Mouse (Mus musculus): ENCODE data around the gene Gm13695.
A peak's percentile ranks its signal among the peaks of the same experiment; 100 is the strongest.
"Not testable (repeated sequence)": the region's sequence is repeated elsewhere in the genome, so short reads cannot be mapped to it uniquely, and the experiment has no call there.

Gm13695 gene

GRCm38 (mm10) chr2:83967013-83967412, at the start of gene Gm13695:
Gene Gm13695 (plus strand): TSS chr2:83967313.
- not testable (repeated sequence) for DNase-seq (ENCODE audit: low read depth)

DNA sequence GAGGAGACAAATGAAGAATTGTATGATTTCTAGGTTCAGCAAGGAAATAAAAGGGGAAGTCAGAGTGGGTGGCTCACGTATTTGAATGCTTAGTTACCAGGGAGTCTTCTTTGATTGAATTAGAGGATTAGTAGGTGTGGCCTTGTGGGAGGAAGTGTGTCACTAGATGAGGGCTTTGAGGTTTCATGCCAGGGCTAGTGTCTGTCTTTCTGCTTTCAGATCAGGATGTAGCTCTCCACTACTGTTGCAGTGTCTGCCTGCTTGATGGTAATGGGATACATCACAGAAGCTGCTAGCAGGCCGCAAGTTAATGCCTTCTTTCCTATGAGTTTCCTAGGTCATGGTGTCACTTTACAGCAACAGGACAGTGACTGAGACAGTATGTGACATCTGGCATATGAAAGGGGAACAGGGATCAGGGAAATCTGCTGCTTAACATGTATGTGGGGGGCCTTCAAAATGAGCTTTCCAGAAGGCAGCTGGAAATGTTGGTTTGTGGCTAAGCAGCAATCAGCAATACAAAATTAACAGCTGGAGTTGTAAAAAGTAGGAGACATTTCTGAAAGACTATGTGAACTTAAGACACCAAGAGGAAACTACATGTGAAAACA, 37.5 kb upstream of the Gm13695 start:
- DNase-seq (ENCODE audit: low read depth), result no peak

DNA sequence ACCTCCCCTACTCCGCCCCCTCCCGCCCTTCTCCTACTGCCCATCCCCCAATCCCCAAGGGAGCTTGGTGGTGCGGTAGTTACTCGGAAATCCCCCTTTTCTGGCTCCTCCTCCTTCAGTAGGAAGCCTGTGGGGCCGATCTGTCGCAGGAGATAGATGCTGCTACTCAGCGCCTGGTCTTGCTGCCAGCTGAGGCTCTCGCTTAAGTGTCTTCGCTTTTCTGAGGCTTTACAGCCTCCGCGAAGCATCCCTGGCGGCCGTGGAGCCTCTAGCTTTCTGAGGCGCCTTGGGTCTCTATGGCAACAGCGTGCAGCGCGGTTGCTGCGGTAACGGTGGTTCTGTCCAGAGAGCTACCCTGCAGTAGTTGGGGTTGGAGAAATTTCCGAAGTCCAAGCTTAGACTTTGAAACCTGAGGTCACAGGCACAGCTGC, 26.2 kb upstream of the Gm13695 start, which contains the start of gene Zswim2:
Gene Zswim2 (minus strand): TSS at position 298 of the 431 bp plus-strand sequence.
- DNase-seq (ENCODE audit: low read depth), result peak; percentile 2

GRCm38 (mm10) chr2:83941378-83941777, 25.7 kb upstream of the Gm13695 start:
- DNase-seq (ENCODE audit: low read depth), result no peak

GRCm38 (mm10) chr2:83941792-83942191, 25.3 kb upstream of the Gm13695 start:
- DNase-seq (ENCODE audit: low read depth), result no peak

DNA sequence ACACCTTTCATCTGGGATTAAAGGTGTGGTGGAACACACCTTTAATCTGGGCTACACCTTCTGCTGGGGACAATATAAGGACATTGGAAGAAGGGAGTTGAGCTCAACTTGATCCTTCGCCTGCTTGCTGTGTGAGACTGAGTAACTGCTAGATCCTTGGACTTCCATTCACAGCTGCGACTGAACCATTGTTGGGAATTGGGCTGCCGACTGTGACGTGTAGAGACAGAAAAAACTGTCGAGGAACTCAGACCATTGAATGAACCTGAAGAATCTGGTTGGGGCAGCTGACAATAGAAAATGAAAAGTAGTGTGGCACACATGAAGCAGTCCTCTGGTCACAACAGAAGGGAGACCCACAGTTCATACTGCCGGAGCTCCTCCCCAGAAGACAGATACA, 11.7 kb upstream of the Gm13695 start, which contains the start of gene Gm13698:
Gene Gm13698 (plus strand): TSS at position 301 of the 400 bp plus-strand sequence.
- not testable (repeated sequence) for DNase-seq (ENCODE audit: low read depth)

DNA sequence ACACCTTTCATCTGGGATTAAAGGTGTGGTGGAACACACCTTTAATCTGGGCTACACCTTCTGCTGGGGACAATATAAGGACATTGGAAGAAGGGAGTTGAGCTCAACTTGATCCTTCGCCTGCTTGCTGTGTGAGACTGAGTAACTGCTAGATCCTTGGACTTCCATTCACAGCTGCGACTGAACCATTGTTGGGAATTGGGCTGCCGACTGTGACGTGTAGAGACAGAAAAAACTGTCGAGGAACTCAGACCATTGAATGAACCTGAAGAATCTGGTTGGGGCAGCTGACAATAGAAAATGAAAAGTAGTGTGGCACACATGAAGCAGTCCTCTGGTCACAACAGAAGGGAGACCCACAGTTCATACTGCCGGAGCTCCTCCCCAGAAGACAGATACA, 5.9 kb upstream of the Gm13695 start, which contains the start of gene Gm13693:
Gene Gm13693 (plus strand): TSS at position 301 of the 400 bp plus-strand sequence.
- DNase-seq (ENCODE audit: low read depth), result not testable (repeated sequence)

DNA sequence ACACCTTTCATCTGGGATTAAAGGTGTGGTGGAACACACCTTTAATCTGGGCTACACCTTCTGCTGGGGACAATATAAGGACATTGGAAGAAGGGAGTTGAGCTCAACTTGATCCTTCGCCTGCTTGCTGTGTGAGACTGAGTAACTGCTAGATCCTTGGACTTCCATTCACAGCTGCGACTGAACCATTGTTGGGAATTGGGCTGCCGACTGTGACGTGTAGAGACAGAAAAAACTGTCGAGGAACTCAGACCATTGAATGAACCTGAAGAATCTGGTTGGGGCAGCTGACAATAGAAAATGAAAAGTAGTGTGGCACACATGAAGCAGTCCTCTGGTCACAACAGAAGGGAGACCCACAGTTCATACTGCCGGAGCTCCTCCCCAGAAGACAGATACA, 5.7 kb downstream of the Gm13695 start, which contains the start of gene Gm13696:
Gene Gm13696 (plus strand): TSS at position 301 of the 400 bp plus-strand sequence.
- DNase-seq (ENCODE audit: low read depth), result not testable (repeated sequence)

DNA sequence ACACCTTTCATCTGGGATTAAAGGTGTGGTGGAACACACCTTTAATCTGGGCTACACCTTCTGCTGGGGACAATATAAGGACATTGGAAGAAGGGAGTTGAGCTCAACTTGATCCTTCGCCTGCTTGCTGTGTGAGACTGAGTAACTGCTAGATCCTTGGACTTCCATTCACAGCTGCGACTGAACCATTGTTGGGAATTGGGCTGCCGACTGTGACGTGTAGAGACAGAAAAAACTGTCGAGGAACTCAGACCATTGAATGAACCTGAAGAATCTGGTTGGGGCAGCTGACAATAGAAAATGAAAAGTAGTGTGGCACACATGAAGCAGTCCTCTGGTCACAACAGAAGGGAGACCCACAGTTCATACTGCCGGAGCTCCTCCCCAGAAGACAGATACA, 11.5 kb downstream of the Gm13695 start, which contains the start of gene Gm13694:
Gene Gm13694 (plus strand): TSS at position 301 of the 400 bp plus-strand sequence.
- not testable (repeated sequence) for DNase-seq (ENCODE audit: low read depth)

DNA sequence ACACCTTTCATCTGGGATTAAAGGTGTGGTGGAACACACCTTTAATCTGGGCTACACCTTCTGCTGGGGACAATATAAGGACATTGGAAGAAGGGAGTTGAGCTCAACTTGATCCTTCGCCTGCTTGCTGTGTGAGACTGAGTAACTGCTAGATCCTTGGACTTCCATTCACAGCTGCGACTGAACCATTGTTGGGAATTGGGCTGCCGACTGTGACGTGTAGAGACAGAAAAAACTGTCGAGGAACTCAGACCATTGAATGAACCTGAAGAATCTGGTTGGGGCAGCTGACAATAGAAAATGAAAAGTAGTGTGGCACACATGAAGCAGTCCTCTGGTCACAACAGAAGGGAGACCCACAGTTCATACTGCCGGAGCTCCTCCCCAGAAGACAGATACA, 17.3 kb downstream of the Gm13695 start, which contains the start of gene Gm13697:
Gene Gm13697 (plus strand): TSS at position 301 of the 400 bp plus-strand sequence.
- not testable (repeated sequence) for DNase-seq (ENCODE audit: low read depth)

- DNase-seq (ENCODE audit: low read depth), result not testable (repeated sequence)
Observed at GRCm38 (mm10) chr2:83990253-83990652, 23.1 kb downstream of the Gm13695 start, which contains the start of gene Gm13691. Gene Gm13691 (plus strand): TSS chr2:83990553.

DNA sequence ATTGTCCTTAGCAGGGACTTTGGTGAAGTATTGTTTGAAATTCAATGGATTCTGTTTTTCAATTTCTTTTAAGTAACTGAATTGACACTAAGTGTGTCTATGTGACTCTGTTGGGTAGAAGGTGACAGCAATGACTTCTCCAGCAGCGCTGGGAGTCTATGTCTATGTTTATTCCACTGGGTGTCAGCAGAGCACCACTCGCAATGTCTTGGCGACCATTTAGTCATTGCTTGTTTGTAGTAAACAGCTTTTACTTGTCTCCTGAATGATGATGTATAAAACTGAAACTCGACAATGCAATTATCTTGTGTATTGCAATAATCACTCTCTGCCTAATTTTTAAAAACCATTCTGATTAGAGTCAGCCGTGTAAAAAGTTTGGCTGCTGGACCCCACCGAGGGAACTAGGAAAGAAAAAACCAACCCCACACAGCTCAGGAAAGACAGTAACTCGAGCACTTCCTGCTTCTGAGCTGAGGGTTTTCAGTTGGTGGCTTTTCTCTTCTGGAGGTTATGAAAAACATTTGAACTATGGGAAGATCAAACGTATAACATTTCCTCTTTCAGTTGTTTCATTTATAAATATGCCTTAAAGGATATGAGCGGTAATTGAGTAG, 26.6 kb downstream of the Gm13695 start:
- not testable (repeated sequence) for DNase-seq (ENCODE audit: low read depth)

DNA sequence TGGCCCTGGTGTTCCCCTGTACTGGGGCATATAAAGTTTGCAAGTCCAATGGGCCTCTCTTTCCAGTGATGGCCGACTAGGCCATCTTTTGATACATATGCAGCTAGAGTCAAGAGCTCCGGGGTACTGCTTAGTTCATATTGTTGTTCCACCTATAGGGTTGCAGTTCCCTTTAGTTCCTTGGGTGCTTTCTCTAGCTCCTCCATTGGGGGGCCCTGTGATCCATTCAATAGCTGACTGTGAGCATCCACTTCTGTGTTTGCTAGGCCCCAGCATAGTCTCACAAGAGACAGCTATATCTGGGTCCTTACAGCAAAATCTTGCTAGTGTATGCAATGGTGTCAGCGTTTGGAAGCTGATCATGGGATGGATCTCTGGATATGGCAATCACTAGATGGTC, 27.4 kb downstream of the Gm13695 start:
- not testable (repeated sequence) for DNase-seq (ENCODE audit: low read depth)

- DNase-seq (ENCODE audit: low read depth), result no peak
Observed at GRCm38 (mm10) chr2:84008913-84009312, 41.8 kb downstream of the Gm13695 start.

DNA sequence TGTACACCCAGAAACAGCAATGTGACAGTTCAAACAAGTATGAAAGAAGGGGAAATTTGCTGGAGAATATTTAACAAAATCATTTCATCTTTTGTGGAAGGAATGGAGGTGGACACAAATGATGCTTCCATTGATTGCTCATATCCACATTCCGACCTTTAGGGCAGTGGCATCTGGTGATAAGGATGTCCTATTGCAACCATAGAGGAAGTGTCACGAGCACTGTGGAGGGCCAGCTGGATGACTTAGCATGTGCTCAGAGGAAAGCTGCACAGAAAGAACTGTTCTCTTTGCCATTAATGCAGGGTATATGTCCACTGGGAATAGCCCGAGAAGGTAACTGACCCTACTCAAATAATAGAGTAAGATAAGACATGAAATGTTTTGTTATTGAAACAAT, 42.7 kb downstream of the Gm13695 start:
- no peak for DNase-seq (ENCODE audit: low read depth)

DNA sequence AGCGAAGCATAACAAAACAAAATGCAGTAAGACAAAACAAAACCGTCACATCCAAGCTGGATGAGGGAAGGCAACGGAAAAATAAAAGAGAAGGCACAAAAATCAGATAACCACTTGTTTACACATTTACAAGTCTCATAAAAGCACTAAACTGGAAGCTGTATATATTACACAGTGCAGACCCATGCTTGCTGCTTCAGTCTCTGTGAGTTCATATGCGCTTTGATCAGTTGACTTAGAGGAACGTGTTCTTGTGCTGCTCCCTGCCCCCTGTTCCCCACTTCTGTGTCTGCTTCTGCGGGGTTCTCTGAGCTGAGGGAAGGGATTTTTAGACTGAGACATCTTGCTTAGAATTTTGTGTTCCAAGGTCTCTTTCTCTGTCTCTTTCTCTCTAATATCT, 47.5 kb downstream of the Gm13695 start:
- no peak for DNase-seq (ENCODE audit: low read depth)

- DNase-seq (ENCODE audit: low read depth), result not testable (repeated sequence)
Observed at GRCm38 (mm10) chr2:84016291-84016690, 49.2 kb downstream of the Gm13695 start.

- DNase-seq (ENCODE audit: low read depth), result no peak
Observed at GRCm38 (mm10) chr2:84018330-84018729, 51.2 kb downstream of the Gm13695 start.

Measured in c-Kit-positive CD71-positive TER-119-negative erythroid progenitor cells, embryonic 14.5 days (primary cell).